Mouse (Mus musculus) limb, embryonic 14.5 days (tissue): ENCODE measurements around the gene Fmn2. TPM values are rescaled to one million over a fixed set of nuclear protein-coding genes. Genes with fewer than 3 reads are reported as not detected.

Experiments
- ATAC-seq: fragments of 200-750 bp; cut with Nextera tagmentation; 2 replicates; pipeline ENCODE4 v1.8.0; 2017; ENCODE audit warnings: low read depth, moderate number of reproducible peaks, moderate TSS enrichment; ENCODE audit not compliant: low FRiP score
- DNase-seq: peaks from one replicate; pipeline ENCODE4 v3.0.0-alpha.2; 2015; ENCODE audit warnings: low spot score
- H3K27ac ChIP-seq: fragments of 300-500 bp; sonication (generic); replicated peaks from 2 replicates; pipeline ENCODE4 v1.5.1; 2014; ENCODE audit warnings: low read depth, mild to moderate bottlenecking, low read length, moderate library complexity, mixed read lengths
- H3K27me3 ChIP-seq: fragments of 300-500 bp; sonication (generic); 2 replicates; pipeline ENCODE4 v1.6.1; 2014; ENCODE audit warnings: low read length, mixed read lengths; ENCODE audit not compliant: control insufficient read depth, insufficient read depth
- H3K36me3 ChIP-seq: fragments of 300-500 bp; sonication (generic); 2 replicates; pipeline ENCODE4 v1.6.1; 2014; ENCODE audit warnings: mild to moderate bottlenecking, low read length, moderate library complexity, mixed read lengths; ENCODE audit not compliant: control insufficient read depth, insufficient read depth
- H3K4me1 ChIP-seq: fragments of 300-500 bp; sonication (generic); 2 replicates; pipeline ENCODE4 v1.6.1; 2014; ENCODE audit warnings: antibody characterized with exemption, low read length, mixed read lengths; ENCODE audit not compliant: control insufficient read depth, insufficient read depth
- H3K4me2 ChIP-seq: fragments of 300-500 bp; sonication (generic); replicated peaks from 2 replicates; pipeline ENCODE4 v1.6.1; 2014; ENCODE audit warnings: low read depth, mild to moderate bottlenecking, low read length, moderate library complexity; ENCODE audit not compliant: severe bottlenecking
- H3K4me3 ChIP-seq: fragments of 300-500 bp; sonication (generic); replicated peaks from 2 replicates; pipeline ENCODE4 v1.5.1; 2014; ENCODE audit warnings: low read length
- H3K9ac ChIP-seq: fragments of 300-500 bp; sonication (generic); 2 replicates; pipeline ENCODE4 v1.6.1; 2014; ENCODE audit warnings: mild to moderate bottlenecking, low read depth, low read length, moderate library complexity; ENCODE audit not compliant: severe bottlenecking
- H3K9me3 ChIP-seq: fragments of 300-500 bp; sonication (generic); 2 replicates; pipeline ENCODE4 v1.6.1; 2016; ENCODE audit warnings: low read length; ENCODE audit not compliant: control insufficient read depth
- POLR2A ChIP-seq: fragments of 200-500 bp; IDR thresholded peaks from 2 replicates; pipeline ENCODE4 v1.8.0; 2012; ENCODE audit warnings: inconsistent platforms, mild to moderate bottlenecking, moderate library complexity, borderline replicate concordance; ENCODE audit not compliant: insufficient read depth, insufficient read length; ENCODE audit errors: extremely low read depth
- WGBS: fragments of 180-500 bp; shearing (Covaris S2); extraction: QIAGEN DNeasy Blood & Tissue Kit; methylation state at CpG from one replicate; pipeline ENCODE4 v1.1.7; 2014; 5-methylcytosine and 5-hydroxymethylcytosine counted together
- polyA plus RNA-seq, 2 experiments: library from polyadenylated mRNA; depleted of rRNA in 1 of 2; stranded (reverse) in 1 of 2; unstranded in 1 of 2; fragments of >200 nt; fragmentation: Nextera tagmentation in 1 of 2; extraction: Ambion mirVana in 1 of 2; gene quantifications; 2 replicates each; pipeline versions ENCODE4 v1.2.1 to v1.2.3; 2012 to 2014

Gene Fmn2
- polyA plus RNA-seq, 2 experiments = 0.67 to 1.9 TPM

DNA sequence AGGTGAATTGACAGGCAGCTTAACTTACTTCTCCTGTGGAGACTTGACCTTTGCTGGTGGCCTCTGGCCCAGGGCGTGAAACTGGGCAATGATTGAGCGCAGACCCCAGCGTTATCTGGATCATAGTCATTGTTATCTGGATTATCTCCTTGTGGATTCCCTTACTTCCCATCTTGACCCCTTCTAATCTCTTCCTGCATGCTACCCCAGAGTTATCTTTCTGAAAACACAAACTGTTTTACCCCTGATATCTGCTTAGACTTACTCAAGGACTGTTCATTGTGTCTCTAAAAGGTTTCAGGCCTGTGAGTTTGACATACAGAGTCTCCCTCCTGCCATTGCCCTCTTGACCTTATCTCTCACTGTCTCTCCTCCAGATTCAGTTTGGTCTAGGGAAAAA, 95.9 kb downstream of the Fmn2 start:
- Histone ChIP-seq H3K4me3 (no peak overlapping the region), H3K4me2 (no peak overlapping the region), H3K27ac (no peak overlapping the region), H3K9me3 (no peaks in the 10 kb centered on the region), H3K4me1 (no peaks in the 10 kb centered on the region), H3K9ac (no peak overlapping the region), H3K27me3 (no peaks in the 10 kb centered on the region), H3K36me3 (no peaks in the 10 kb centered on the region)
- 92% methylated on average over 3 of the region's 3 CpGs for WGBS
- ATAC-seq (no peak), DNase-seq (no peak)
- no peak for TF ChIP-seq POLR2A

DNA sequence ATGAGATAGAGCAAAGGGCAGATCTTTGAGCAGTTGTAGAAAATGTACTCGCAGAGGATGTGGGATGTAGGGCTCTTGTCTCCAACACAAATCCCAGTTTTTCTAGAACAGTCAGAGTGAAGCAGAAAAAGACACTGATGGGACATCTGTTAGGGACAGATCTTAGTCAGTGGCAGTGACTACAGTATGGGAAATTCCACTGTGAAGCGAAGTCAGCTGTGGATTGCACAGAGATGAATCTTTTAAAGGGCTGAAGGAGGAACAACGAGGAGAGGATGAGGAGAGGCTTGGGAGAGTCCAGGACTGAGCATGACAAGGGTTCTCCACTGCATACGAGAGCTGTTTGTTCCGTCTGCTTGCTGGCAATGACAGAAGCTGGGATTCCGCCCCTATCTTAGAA, 96.6 kb downstream of the Fmn2 start:
- ATAC-seq = no peak
- Histone ChIP-seq H3K9ac (no peak overlapping the region), H3K4me3 (no peak overlapping the region), H3K4me1 (no peaks in the 10 kb centered on the region), H3K36me3 (no peaks in the 10 kb centered on the region), H3K4me2 (no peak overlapping the region), H3K27ac (no peak overlapping the region), H3K9me3 (no peaks in the 10 kb centered on the region), H3K27me3 (no peaks in the 10 kb centered on the region)
- DNase-seq = no peak
- 88% methylated on average over 6 of the region's 6 CpGs for WGBS
- TF ChIP-seq POLR2A = no peak

DNA sequence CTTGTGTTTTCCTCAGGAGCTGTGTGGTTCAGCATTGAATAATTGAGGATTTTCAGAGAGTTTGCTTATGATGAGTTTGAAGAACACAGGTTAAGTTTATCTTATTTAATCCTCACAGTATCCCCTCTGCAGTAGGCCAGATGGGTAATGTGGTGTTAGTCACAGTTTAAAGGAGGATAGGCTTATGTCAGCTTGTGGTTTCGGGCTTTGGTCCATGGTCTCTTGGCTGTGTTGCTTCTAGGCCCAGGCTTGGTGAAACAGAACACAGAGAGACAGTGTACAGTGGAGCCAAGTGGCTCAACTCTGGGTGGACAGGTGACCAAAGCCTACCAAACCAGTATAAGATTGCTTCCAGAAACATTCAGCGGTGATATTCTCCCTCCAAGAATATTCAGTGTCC, 98.4 kb downstream of the Fmn2 start:
- no peak overlapping the region for H3K4me3 ChIP-seq
- H3K4me2 ChIP-seq = no peak overlapping the region
- H3K36me3 ChIP-seq = no peaks in the 10 kb centered on the region
- no peaks in the 10 kb centered on the region for H3K4me1 ChIP-seq
- no peak for ATAC-seq
- H3K9ac ChIP-seq = no peak overlapping the region
- TF ChIP-seq POLR2A = no peak
- H3K27me3 ChIP-seq = no peaks in the 10 kb centered on the region
- WGBS = 89% methylated on average over 2 of the region's 2 CpGs
- no peak for DNase-seq
- no peak overlapping the region for H3K27ac ChIP-seq
- no peaks in the 10 kb centered on the region for H3K9me3 ChIP-seq

DNA sequence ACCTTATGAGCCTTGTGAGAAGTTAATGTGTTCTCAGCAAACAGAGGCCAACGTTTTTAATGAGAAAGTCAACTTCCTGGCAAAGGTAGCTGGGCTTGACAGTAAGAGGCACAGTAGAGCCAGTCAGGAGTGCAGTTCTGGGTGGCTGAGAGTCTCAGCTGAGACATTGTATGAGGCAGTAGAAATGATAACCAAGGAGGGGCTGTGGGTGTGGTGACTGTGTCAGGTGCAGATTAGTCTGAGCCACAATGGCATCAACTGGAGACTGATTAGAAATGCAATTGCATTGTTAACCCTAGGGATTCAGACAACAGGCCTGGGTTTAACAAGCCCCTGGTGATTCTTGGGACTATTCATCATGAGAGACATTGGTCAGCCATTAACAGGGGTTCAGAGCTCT, 99.0 kb downstream of the Fmn2 start:
- H3K36me3 ChIP-seq = no peaks in the 10 kb centered on the region
- ATAC-seq = no peak
- 31% methylated on average over 1 of the region's 1 CpGs for WGBS
- no peak overlapping the region for H3K4me3 ChIP-seq
- H3K4me1 ChIP-seq = no peaks in the 10 kb centered on the region
- no peaks in the 10 kb centered on the region for H3K9me3 ChIP-seq
- TF ChIP-seq POLR2A = no peak
- H3K27me3 ChIP-seq = no peaks in the 10 kb centered on the region
- no peak for DNase-seq
- no peak overlapping the region for H3K4me2 ChIP-seq
- no peak overlapping the region for H3K27ac ChIP-seq
- no peak overlapping the region for H3K9ac ChIP-seq

DNA sequence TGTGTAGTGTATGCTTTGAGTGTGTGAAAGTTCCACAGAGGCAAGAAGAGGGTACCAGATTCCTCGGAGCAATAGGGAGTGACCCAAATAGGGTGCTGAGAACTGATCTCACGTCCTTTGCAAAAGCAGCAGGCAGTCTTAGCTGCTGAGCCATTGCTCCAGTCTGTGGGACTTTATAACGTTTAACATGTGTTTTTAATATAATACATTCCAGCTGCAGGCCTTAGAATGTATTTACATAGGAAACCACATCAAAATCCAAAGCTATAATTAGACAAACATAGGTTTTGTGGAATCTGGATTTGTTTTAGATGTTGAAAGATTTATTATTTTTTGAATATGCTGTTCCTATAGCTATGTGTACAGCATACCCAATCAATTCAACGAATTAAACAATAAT, 115.7 kb downstream of the Fmn2 start:
- WGBS = 23% methylated on average over 4 of the region's 4 CpGs
- Histone ChIP-seq H3K9me3 (no peaks in the 10 kb centered on the region), H3K27ac (no peak overlapping the region), H3K36me3 (no peaks in the 10 kb centered on the region), H3K4me3 (no peak overlapping the region), H3K4me1 (no peaks in the 10 kb centered on the region), H3K9ac (no peak overlapping the region), H3K4me2 (no peak overlapping the region), H3K27me3 (no peaks in the 10 kb centered on the region)
- TF ChIP-seq POLR2A = no peak
- ATAC-seq = peak; percentile 62; the same call in 1 of the 2 replicates
- peak; percentile 64 for DNase-seq

DNA sequence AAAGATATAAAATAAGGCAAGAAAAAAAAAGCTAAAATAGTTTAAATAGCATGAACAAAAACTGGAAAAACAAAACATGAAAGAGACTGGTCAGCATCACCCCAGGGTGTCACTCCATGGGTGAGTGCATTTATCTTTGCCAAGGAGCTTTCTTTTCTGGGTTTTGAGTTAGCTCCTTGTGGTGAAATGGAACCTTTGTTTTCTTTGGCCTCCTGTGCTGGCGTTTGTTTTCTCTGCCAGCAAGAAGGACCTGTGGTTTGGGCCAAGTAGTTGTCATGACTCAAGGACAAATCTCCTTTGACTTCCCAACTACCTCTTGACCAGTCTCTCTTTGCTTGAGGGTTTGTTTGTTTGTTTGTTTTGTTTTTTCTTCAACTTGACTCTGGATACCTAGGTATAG, 119.9 kb downstream of the Fmn2 start:
- no peak for DNase-seq
- no peak overlapping the region for H3K9ac ChIP-seq
- 53% methylated on average over 1 of the region's 1 CpGs for WGBS
- no peak for ATAC-seq
- H3K4me2 ChIP-seq = no peak overlapping the region
- no peaks in the 10 kb centered on the region for H3K9me3 ChIP-seq
- no peak for TF ChIP-seq POLR2A
- no peak overlapping the region for H3K4me3 ChIP-seq
- H3K4me1 ChIP-seq = no peaks in the 10 kb centered on the region
- H3K36me3 ChIP-seq = no peaks in the 10 kb centered on the region
- no peaks in the 10 kb centered on the region for H3K27me3 ChIP-seq
- no peak overlapping the region for H3K27ac ChIP-seq
